Mouse (Mus musculus) splenic B cell, adult 2 months (primary cell): ENCODE data around the gene Myo18a.

ENCODE experiments used
- DNase-seq: peaks from one replicate; pipeline ENCODE4 v3.0.0-alpha.2; 2011; ENCODE audit warnings: low read depth, low spot score
- H3K27me3 ChIP-seq: 2 replicates; pipeline ENCODE4 v1.6.1; 2012; ENCODE audit warnings: mild to moderate bottlenecking, low read length, moderate library complexity, mixed read lengths; ENCODE audit not compliant: control insufficient read depth, poor library complexity, insufficient read depth, severe bottlenecking
- H3K36me3 ChIP-seq: 2 replicates; pipeline ENCODE4 v1.6.1; 2012; ENCODE audit warnings: mild to moderate bottlenecking, low read length, moderate library complexity, mixed read lengths; ENCODE audit not compliant: control insufficient read depth, poor library complexity, insufficient read depth, severe bottlenecking

Gene Myo18a

DNA sequence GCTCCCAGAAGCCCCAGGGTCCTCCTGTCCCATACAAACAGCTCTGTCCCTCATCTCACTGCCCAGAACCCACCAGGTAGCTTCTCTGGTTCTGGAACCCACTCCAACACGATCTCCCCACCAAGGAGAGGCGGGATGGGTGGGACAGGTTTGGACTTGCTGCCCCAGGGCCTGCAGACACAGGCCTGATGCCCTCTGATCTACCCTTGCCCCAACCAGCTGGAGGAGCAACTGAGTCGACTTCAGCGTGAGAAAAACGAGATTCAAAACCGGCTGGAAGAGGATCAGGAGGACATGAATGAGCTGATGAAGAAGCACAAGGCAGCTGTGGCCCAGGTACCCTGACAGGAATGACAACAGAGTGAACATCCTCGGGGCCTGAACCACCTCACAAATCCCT, 86.1 kb downstream of the Myo18a start:
- Histone ChIP-seq H3K27me3 (no peaks in the 10 kb centered on the region), H3K36me3 (peaks cover 17% of the 10 kb centered on the region)
- DNase-seq, result no peak

- Histone ChIP-seq H3K27me3 (no peaks in the 10 kb centered on the region), H3K36me3 (peaks cover 15% of the 10 kb centered on the region)
- DNase-seq, result no peak
Observed at GRCm38 (mm10) chr11:77850401-77851244, 87.6 kb downstream of the Myo18a start.

GRCm38 (mm10) chr11:77851483-77852010, 88.5 kb downstream of the Myo18a start:
- no peak for DNase-seq
- Histone ChIP-seq H3K27me3 (no peaks in the 10 kb centered on the region), H3K36me3 (peaks cover 11% of the 10 kb centered on the region)

DNA sequence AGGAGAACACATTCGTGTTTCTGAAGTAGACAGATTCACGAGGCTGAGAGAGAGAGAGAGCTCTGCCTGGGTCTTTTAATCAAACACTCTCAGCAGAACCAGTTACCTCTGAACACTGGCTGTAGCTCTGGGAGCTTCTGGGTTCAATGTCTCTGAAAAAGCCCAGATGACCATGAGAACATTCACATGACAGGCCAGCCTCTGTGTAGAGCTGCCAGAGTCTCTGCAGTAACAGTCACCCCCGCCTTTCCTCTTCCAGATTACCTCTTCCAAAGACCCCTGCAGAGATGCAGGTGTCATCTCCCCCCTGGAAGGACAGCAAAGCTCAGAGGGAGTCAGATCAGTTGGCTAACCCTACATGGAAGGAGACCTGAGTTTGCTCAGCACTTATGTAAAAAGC, 89.1 kb downstream of the Myo18a start:
- Histone ChIP-seq H3K36me3 (peaks cover 11% of the 10 kb centered on the region), H3K27me3 (no peaks in the 10 kb centered on the region)
- DNase-seq, result no peak

- Histone ChIP-seq H3K27me3 (no peaks in the 10 kb centered on the region), H3K36me3 (peaks cover 14% of the 10 kb centered on the region)
- no peak for DNase-seq
Observed at GRCm38 (mm10) chr11:77852941-77853668, 90.1 kb downstream of the Myo18a start.

DNA sequence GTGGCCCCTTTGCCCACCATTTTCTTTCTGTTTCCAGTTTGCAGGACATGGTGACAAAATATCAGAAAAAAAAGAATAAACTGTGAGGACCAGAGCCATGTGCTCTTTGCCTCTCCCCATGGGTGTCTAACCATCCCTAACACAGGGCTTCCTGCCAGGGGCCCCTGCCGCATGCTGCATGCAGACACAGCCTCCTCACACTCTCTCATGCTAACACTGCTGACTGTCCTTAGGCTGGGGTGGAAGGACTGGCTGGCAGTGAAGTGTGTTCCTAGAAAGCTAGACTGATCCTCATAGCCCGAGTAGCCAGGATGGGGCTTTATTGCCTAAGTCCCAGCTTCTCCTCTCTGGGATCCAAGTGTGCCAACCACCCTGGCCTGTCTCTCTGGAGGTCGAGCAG, 91.6 kb downstream of the Myo18a start:
- Histone ChIP-seq H3K36me3 (peaks cover 12% of the 10 kb centered on the region), H3K27me3 (no peaks in the 10 kb centered on the region)
- no peak for DNase-seq

GRCm38 (mm10) chr11:77855396-77855795, 92.3 kb downstream of the Myo18a start:
- H3K36me3 ChIP-seq, result peaks cover 16% of the 10 kb centered on the region
- H3K27me3 ChIP-seq, result no peaks in the 10 kb centered on the region
- DNase-seq, result no peak

- Histone ChIP-seq H3K36me3 (peaks cover 16% of the 10 kb centered on the region), H3K27me3 (no peaks in the 10 kb centered on the region)
- DNase-seq, result no peak
Observed at GRCm38 (mm10) chr11:77857089-77857488, 94.0 kb downstream of the Myo18a start.

GRCm38 (mm10) chr11:77858589-77858988, 95.5 kb downstream of the Myo18a start:
- no peak for DNase-seq
- peaks cover 15% of the 10 kb centered on the region for H3K36me3 ChIP-seq
- no peaks in the 10 kb centered on the region for H3K27me3 ChIP-seq

DNA sequence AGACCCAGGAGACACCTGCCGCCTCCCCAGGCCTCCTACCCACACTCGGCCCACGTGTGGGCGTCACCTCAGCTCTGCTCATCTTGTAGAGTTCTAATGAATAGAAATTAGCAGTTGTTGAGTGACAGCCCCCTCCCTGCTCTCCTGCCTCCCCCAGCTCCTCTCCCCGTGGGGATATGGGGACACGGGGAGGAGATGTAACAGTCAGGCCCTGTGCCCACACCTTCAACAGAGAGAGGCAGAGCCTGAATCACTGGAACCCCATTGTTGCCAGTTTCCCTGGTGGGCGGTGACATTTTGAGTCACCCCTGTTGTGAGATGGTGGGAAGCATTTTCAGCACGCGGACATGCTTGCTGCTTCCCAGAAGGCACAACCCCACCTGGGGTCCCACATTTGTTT, 97.9 kb downstream of the Myo18a start:
- H3K36me3 ChIP-seq, result peaks cover 17% of the 10 kb centered on the region
- DNase-seq, result no peak
- no peaks in the 10 kb centered on the region for H3K27me3 ChIP-seq

DNA sequence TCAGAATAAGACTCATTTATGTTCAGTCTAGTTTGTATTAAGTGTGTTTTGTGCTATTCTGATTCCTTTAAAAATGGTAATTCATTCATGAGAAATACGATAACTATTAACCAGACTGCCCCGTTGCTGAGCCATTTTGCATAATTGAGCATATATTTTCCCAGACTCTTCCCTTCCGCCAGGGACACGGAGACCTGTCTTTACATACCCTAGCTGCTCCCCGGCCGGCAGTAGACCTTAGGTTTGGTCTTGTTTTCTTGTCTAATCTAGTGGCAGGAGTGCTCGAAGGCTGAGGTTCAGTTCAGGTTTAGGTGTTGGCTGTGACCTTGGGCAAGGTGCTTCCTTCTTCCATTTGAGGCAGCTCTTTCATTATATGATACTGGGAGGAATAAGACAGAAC, 99.8 kb downstream of the Myo18a start:
- no peaks in the 10 kb centered on the region; the same call in 1 of the 2 replicates for H3K27me3 ChIP-seq
- peaks cover 14% of the 10 kb centered on the region for H3K36me3 ChIP-seq
- DNase-seq, result no peak

GRCm38 (mm10) chr11:77864771-77865170, 101.7 kb downstream of the Myo18a start:
- Histone ChIP-seq H3K36me3 (peaks cover 14% of the 10 kb centered on the region), H3K27me3 (no peaks in the 10 kb centered on the region; the same call in 1 of the 2 replicates)
- no peak for DNase-seq

GRCm38 (mm10) chr11:77867419-77868083, 104.5 kb downstream of the Myo18a start:
- no peak for DNase-seq
- H3K36me3 ChIP-seq, result peaks cover 7% of the 10 kb centered on the region; the same call in 1 of the 2 replicates
- H3K27me3 ChIP-seq, result no peaks in the 10 kb centered on the region; the same call in 1 of the 2 replicates

DNA sequence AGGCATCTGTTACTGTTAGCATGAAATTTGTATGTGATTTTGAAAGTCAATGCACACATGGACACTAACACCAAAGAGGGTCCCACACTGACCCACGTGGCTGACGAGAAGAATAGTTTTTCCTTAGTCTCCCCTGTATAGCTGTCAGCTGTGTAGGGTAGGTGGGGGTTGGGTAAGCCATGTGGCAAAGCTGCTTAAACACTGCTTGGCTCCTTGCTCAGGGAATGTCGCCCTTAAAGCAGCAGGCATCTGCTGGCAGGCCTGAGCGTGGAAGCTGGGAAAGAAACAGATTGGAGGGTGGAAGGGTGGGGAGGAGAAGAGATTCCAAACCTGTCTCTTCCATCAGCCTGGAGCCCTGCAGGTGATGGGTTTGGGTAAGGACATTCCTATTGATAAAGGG, 108.4 kb downstream of the Myo18a start:
- Histone ChIP-seq H3K36me3 (no peaks in the 10 kb centered on the region), H3K27me3 (no peaks in the 10 kb centered on the region; the same call in 1 of the 2 replicates)
- DNase-seq, result no peak
